Mouse (Mus musculus) myocyte (in vitro differentiated cells): ENCODE results near the gene Auts2.

Source experiments
- CEBPB ChIP-seq: IDR thresholded peaks from 2 replicates; pipeline ENCODE4 v1.6.1; 2011; ENCODE audit warnings: mild to moderate bottlenecking, moderate library complexity; ENCODE audit not compliant: poor library complexity, insufficient read depth, severe bottlenecking
- E2F4 ChIP-seq: IDR thresholded peaks from one replicate; pipeline ENCODE4 v1.6.1; 2011; ENCODE audit warnings: mild to moderate bottlenecking, control low read depth, moderate library complexity; ENCODE audit not compliant: insufficient read depth
- MAX ChIP-seq: IDR thresholded peaks from one replicate; pipeline ENCODE4 v1.6.1; 2011; ENCODE audit warnings: low read depth, mild to moderate bottlenecking, control low read depth
- MYOD1 ChIP-seq, 3 experiments: IDR thresholded peaks; one replicate each; pipeline ENCODE4 v1.6.1; 2011; ENCODE audit warnings: control low read depth in 2 of 3, low read depth in 2 of 3, mild to moderate bottlenecking in 2 of 3, moderate library complexity in 1 of 3; ENCODE audit not compliant: insufficient read length in 2 of 3, control insufficient read depth in 1 of 3
- MYOG ChIP-seq, 3 experiments: IDR thresholded peaks; one replicate each; pipeline ENCODE4 v1.6.1; 2011; ENCODE audit warnings: control low read depth in 2 of 3, low read depth in 2 of 3, mild to moderate bottlenecking in 2 of 3; ENCODE audit not compliant: insufficient read length in 2 of 3, control insufficient read depth in 1 of 3, insufficient read depth in 1 of 3
- POLR2A ChIP-seq: IDR thresholded peaks from one replicate; pipeline ENCODE4 v1.6.1; 2011; ENCODE audit warnings: low read depth, mild to moderate bottlenecking, control low read depth, moderate library complexity; ENCODE audit not compliant: insufficient read length
- POLR2AphosphoS2 ChIP-seq: IDR thresholded peaks from one replicate; pipeline ENCODE4 v1.6.1; 2011; ENCODE audit warnings: low read depth, control low read depth; ENCODE audit not compliant: insufficient read length
- REST ChIP-seq: IDR thresholded peaks from one replicate; pipeline ENCODE4 v1.6.1; 2011; ENCODE audit warnings: mild to moderate bottlenecking, control low read depth, moderate library complexity; ENCODE audit not compliant: insufficient read depth, insufficient read length
- SRF ChIP-seq: IDR thresholded peaks from one replicate; pipeline ENCODE4 v1.6.1; 2011; ENCODE audit warnings: low read depth; ENCODE audit not compliant: control insufficient read depth, insufficient read length
- TCF12 ChIP-seq: IDR thresholded peaks from one replicate; pipeline ENCODE4 v1.6.1; 2011; ENCODE audit warnings: mild to moderate bottlenecking, control low read depth; ENCODE audit not compliant: poor library complexity, insufficient read depth, severe bottlenecking
- USF1 ChIP-seq: IDR thresholded peaks from one replicate; pipeline ENCODE4 v1.6.1; 2011; ENCODE audit warnings: low read depth, mild to moderate bottlenecking, control low read depth, moderate library complexity

DNA sequence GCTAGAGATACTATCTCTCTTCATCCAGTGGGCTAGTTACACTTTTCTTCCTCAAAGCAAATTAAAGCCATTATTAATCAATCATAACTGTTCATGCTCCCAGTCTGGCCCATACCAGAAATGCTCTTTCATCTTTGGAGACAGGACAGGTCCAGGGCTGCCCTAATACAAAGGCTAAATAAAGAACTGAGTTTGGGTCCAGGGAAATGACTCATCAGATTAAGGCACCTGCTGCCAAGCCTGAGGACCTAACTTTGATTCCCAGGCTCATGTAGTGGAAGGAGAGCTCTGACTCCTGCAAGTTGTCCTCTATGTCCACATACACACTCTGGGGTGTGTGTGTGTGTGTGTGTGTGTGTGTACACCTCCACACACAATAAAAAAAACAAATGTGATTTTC is 51.1 kb downstream of the Auts2 start:
- TF ChIP-seq POLR2A, result no peak
- TF ChIP-seq MAX, result no peak
- no peak for TF ChIP-seq E2F4
- TF ChIP-seq REST, result no peak
- TF ChIP-seq POLR2AphosphoS2, result no peak
- TF ChIP-seq MYOD1 (IDR thresholded peaks at IDR 0.05; ENCODE audit: control insufficient read depth in 1 of 3, insufficient read length in 2 of 3, low read depth in 2 of 3), result no peak
- TF ChIP-seq SRF, result no peak
- TF ChIP-seq USF1, result no peak
- TF ChIP-seq CEBPB, result no peak
- TF ChIP-seq MYOG (IDR thresholded peaks at IDR 0.05; ENCODE audit: control insufficient read depth in 1 of 3, insufficient read depth in 1 of 3, insufficient read length in 2 of 3, low read depth in 2 of 3), result no peak
- TF ChIP-seq TCF12, result no peak
